Mouse (Mus musculus) CH12F3 (cell line): Measurements from ENCODE around the gene B830017H08Rik.

Experiments
- in situ Hi-C: fragments of 300-500 bp; cut with MboI; formaldehyde crosslinking; loops from 2 replicates; pipeline ENCODE4 v1.14.3; 2020; ENCODE audit warnings: low sequenced_read_pairs

Gene B830017H08Rik

DNA sequence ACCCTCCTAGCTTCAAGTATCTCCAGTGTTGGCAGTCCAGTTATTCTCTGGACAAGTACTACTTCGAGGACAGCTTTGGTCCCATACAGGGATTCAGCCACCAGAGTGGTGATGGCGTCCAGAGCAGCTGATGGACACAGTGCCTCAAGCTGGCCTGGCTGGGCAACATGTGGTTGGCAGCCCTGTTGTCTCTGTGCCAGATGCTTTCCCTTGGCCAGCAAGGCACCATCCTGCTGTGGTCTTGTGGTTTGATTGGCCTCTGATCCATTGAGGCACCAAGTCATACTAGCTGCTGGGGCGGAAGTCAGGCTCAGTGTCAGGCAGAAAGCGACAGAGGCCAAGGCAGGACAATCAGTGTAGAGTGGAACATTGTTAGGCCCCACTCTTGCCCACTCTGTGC lies 23.8 kb upstream of the B830017H08Rik start:
- in situ Hi-C loops, result no loop called here

DNA sequence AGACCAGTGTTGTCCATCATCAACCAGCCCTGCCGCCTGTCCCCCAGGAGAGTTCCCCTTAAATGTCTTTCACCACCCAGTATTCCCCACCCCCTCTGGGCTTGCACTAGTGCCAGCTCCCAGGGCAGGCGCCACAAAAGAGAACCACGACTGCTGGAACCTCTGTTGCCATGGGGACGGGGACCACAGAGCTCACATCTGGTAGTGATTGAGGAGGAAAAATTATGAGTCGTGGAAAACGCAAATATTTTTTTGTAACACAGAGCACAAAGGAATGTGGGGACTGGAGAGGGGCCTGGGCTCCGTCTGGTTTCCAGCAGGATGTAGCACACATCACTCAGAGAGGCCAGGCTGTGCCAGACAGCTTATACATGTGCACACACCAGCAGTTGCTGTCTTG lies 23.2 kb upstream of the B830017H08Rik start:
- in situ Hi-C loops, result no loop called here

DNA sequence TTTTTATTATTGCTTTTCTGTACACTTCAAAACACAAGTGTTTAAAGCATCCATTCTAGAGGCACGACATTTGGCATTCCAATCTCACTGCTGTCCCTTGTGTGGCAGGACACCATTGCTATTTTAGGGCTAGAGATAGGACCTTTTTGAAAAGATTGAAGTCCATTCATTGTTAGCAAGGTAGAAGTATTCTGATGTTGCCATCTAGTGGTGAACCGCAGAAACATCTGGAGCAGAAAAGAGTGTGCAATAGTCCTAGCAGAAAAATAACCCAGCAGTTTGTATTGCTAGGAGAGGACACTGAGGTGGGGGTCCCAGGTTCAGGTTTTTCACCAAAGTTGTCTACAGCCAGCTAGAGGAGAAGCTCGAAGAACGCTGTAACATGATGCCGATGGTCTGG lies 20.8 kb upstream of the B830017H08Rik start:
- in situ Hi-C loops, result no loop called here

DNA sequence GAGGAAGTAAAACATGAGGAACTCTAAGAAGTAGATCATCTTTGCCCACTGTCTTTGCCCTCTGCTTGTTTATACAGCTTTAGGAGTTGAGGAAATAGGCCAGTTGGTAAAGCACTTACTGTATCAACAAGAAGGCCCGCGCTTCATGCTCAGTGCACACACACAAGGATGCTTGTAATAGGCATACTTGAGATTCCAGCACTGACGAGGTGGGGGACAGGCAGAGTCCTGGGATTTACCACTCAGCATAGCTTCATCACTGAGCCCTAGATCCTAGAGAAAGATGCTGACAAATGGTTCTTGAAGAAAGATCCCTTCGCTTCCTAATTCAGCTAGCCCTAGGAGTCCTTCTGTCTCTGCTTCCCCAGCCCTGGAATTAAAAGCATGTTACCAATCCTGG lies 19.7 kb upstream of the B830017H08Rik start:
- in situ Hi-C loops, result no loop called here

DNA sequence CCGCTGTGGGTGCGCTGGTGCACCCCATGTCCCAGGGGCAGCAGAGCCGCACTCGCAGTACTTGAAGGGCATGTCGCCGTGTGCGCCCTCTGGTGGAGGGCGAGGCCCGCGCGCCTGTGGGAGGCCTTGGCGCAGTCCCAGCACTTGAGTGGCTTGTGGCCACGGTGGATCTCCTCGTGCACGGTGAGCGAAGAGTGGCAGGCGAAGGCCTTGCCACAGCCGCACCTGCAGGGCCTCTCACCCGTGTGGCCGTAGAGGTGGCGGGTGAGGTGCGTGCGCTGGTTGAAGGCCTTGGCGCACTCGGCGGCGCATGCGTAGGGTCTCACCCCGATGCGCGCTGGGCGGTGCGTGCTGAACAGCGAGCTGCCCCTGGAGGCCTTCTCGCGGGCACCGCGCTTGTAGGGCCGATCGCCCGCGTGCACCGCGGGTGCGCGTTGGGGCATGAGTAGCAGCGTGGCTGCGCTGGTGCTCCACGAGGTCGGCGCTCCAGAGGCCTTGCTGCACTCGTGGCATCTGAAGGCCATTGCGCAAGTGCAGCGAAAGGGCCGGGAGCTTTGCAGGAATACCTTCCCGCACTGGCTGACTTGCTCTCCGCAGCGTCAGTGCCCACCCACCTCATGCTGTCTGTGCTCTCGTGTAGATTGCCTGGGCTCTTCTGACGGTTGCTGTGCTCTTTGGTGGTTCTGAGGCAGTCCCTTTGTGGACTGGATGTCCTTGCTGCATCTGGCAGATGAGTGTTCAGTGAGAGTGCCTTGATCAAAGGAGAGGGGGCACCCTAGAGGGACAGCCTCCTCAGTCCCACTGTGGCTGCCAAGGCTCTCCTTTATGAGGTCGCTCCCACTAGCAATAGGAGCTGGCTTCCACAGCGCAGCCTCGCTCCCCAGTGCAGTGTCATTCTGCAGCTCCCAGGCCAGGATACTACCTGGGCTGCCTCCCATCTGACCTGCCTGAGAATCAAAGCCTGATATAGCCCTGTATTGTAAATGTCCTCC lies 17.2 kb upstream of the B830017H08Rik start:
- in situ Hi-C loops, result no loop called here

DNA sequence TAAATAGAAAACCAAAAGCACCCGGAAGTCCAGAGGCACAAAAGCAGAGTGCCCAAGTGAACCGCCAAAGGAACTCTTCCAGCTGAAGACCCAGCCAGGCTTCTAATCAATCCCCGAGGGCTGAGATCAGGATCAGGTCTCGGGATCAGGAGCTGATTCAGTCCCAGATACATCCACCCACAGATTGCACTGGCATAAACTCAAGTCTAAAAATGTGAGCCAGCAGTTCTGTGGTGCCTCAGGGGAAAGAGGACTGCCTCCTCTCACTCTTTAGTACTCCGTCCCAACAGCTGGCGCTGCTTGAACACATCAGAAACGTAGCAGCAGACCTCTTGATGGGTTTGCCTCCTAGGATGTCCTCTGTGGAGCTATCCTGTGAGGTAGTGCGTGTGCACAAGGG lies 16.4 kb upstream of the B830017H08Rik start:
- in situ Hi-C loops, result no loop called here

DNA sequence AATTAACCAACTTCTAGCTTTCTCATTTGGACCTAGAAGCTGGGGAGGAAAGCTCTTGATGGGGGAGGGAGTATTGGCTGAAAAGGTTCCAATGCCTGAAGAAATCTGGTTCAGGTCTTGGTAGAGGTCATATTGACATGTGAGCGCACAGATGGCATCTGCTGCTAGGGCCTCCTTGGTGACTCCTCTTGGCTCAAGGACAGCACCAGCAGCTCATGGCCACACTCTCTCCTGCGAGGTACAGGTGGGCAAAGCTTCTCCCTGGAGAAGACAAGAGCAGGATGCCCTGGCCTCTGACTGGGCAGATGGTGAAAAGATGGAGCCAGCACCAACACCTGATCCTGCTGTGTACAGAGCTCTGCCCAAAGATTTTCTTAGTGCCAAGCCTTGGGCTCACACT lies 6.4 kb upstream of the B830017H08Rik start:
- in situ Hi-C loops, result no loop called here

DNA sequence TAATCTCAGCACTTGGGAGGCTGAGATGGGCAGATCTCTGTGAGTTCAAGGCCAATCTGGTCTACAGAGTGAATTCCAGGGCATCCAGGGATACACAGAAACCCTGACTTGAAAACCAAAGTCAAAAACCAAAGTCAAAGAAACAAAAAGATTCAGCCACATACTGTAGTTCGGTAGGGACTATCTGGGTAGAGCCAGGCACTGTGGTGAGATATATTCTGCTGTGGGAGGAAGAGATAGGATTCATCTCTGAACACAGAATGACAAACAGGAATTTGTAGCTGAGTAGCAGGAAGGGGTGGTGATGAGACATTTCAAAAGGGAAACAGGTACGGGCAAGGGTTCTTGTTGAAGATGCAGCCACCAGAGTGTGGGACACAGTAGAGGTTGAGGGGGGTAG lies 4.7 kb upstream of the B830017H08Rik start:
- in situ Hi-C loops, result no loop called here

DNA sequence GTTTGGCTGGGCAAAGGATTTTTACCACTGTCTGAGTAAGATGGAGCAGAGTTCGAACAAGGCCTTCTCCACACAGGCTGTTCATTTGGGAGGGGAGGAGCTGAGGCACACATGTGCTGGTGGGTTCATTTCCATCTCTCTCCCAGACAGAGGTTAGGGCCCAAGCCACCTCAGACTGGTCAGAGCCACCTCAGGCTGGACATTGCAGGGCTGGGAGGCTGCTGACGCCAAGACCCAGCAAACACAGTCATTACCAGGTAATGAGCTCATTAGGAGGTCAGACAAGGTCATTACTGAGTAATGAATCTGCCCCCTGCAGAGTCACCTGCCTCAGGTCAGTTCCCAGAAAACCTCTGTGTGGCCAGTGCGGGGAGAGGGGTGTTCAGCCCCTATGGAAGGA lies 4.1 kb upstream of the B830017H08Rik start:
- in situ Hi-C loops, result no loop called here

DNA sequence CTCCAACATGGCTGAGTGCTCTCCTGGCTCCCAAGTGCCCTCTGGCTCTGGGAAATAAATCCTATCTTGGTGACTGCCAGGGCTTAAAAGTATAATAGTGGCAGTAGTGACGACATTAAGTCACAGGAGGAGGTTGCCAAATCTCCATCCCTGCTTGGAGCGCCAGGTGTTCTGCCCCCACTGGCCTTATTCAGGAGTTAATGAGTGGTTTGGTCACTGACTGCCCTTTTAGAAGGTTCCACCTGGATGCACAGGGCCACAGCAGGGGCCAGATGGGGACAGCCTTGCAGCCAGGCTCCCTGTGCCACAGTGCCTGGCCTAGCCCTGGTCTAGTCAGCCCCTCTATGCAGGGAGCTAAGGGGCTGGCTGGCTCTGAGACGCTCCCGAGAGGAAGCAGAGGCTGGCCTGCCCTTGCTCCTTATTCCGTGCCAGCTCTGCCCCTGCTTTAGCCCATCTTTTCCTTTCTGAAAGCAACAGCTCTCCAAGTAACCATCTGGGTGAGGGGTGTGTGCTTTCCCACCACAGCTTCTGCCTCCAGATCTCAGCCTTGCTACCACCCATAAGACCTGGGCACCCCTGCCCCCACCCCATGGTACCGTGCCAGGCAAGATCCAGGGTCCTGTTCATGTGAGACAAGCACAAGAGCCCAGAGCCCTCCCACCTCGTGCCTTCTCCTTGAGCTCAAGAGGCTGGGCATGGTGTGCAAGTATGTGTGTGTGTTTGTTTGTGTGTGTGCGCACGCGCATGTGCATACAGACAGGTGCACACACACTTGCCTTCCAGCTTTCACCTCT lies 2.3 kb upstream of the B830017H08Rik start:
- in situ Hi-C loops, result no loop called here

DNA sequence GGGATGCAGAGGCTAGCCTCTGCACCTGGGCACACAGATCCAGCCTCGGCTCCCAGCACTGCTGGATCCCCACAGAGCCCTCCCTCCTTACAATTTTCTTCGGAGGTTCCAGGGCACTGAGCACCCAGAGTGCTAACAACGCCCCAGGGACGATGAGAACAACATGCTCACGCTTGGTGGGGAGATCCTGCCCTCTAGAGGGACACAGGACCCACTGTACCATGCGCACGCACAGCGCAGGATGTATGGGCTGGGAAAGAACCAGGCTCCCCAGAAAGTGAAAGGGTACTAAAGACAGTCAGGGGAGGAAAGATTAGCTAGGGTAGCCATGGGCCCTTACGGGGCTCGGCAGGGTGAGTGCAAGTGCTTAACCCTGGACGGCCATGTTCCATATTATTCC lies 1.1 kb upstream of the B830017H08Rik start:
- in situ Hi-C loops, result no loop called here

DNA sequence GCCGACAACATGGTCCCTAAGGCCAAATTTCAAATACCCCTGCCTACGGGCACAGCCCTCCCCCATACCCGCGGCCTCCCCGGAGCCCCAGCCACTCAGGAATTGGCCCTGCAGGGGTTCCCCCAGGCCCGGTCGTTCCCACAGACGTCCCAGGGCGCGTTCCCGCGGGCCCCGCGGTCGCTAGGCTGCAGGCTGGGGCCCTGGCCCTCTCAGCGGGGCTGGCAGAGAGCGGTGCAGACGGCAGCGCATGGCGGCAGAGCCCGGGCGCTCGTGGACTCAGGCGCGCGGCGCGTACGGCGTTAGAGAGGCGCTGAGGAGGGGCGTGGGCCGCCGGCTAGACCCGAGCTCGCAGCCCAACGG lies 380 bp downstream of the B830017H08Rik start:
- in situ Hi-C loops, result no loop called here

DNA sequence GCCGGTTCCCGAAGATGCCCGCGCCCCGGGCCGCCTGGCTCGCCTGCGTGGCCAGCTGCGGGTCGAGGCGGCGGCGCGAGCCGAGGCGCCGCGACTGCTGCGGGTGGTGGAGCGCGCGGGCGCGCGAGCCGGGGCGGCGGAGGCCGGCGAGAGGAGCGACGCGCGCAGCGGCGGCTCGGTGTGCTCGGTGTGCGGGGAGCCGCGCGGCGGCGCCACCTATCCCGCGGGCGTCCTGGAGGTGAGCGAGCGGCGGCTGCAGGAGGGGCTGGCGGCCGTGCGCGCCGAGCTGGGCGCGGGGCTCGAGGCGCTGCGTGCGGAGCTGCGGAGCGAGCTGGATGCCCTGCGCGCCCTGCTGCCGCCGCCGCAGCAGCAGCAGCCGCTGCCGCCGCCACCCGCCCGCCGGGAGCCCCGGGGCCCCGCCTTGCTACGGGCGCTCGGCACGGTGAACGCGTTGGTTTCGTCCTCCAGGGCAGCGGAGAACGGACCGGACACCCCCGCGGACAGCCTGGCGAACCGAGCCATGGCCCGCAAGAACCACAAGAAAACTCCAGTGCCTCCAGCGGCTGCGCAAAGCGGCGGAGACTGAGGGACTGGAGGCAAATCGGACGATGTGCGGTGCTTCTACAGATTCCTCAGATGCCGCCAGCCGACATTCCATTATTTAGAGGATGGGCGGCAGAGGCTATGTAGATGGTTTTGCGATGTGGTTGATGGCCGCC lies 919 bp downstream of the B830017H08Rik start:
- in situ Hi-C loops, result no loop called here

DNA sequence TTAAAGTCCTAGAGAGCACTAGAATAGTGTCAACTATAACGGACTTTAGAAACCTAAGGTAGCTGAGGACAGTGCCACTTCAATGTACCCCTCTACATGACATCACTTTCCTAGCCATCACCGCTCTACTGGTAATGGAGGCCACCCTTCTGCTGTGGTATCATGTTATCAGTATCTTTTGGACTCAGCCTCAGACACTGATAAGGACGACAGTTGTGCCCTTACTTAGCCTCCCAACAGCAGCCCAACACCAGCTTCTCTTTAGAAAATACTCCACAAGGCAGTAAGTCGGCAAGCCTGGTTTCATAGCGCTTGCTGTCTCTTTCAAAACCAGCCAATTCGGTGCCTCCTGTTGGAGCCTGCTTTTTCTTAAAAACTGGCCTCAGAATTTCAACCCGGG lies 1.6 kb downstream of the B830017H08Rik start:
- in situ Hi-C loops, result no loop called here

DNA sequence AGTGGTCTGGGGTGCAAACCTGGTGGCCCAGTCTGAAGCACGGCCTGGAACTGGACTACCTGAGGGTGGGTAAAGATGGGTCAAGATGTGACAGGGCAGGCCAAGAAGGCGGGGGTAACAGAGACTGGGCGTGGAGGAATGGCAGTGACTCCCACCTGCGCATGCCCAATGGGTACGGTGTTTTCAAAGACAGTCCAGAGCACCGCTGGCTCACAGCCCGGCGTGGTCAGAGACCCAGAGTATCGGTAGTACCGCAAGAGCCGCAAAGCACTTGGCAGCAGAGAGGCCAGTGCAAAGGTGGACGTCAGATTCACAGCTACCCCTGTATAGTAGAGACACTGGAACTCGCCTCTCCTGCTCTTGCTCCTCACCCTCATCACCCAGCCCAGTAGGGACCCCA lies 2.6 kb downstream of the B830017H08Rik start:
- in situ Hi-C loops, result no loop called here

DNA sequence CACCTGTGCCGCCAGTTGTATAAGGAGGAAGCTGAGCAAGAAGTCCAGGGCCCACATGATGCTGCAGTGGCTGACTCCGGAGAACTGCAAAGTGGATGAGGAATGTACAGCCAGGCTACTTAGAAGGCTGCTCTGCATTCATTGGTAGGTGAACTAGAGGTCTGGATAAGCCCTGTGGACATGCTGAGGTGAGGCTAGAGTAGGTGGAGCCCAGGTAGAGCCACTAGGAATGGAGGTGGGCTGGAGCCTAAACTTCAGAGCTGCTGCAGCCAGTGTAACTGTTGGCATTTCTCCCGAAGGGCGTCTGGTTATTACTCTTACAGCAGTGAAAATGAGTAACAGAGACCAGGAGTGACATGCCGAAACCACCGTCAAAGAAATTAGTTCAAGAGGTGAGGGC lies 5.1 kb downstream of the B830017H08Rik start, which contains the start of gene Car15:
Car15 (minus strand) TSS at position 314 of the 400 bp plus-strand sequence.
- in situ Hi-C loops, result no loop called here

DNA sequence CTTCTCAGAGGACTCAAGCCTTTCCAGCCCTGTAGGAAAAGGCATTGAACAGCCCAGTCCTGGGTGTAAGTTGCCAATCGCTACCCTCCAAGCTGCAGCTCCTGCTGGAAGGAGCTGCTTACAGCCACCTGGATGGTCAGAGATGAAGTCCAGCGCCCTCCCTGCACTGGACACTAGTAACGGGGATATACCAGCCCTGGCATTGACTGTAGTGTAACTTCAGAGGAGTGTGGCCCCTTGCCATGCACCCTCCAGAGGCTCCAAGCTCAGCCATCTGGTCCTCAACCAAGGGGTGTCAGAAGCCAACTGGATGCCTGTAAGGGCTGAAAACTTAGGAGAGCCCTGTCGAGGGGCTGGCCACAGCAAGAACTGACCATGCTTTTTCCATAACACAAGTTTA lies 7.1 kb downstream of the B830017H08Rik start:
- in situ Hi-C loops, result no loop called here

DNA sequence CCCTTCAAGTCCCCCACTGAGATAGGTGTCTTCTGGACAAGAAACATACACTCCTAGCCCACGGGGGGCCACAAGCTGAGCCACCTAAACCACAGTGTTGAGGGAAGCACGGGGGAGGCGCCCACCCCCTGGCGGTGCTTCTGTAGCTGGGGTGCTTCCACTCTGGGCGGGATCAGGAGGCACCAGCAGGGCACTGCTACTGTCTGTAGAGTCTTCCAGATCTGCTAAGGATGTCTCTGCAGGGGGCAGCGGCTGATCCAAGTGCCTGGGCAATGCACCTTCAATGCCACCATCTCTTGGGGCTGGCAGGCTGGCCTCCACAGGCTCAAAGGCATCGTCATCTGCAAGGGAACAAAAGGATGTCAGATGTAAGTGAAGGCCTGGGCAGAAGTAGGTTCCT lies 9.5 kb downstream of the B830017H08Rik start:
- in situ Hi-C loops, result no loop called here

DNA sequence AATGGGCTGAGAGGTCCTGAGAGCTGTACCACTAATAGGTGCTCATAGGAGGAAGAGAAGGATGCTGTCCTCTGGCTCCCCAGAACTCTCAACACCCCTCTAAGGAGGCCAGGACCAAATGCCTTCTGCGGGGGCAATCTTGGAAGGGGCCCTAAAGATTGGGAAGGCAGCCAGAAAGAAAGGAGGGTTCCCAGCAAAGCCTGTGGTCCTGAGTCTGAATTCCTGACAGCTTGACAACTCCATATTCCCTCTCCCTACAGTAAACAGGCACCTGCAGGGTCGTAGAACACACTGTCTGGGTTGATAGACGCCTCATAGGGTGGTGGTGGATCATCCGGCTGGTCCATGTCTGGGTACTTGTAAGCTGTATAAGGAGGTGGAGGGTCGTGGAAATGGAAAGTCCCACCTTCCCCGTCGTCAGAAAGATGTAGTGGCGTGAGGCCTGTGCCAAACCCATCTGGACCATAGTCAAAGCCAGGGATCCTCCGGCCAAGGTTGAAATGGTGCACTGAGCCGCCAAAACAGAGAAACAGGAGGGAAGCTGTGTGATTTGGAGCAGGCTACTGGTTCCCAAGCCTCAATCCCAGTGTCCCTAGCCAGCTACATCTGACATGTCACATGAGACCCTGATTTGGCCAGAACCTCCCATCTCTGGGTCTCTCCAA lies 10.9 kb downstream of the B830017H08Rik start:
- in situ Hi-C loops, result no loop called here

DNA sequence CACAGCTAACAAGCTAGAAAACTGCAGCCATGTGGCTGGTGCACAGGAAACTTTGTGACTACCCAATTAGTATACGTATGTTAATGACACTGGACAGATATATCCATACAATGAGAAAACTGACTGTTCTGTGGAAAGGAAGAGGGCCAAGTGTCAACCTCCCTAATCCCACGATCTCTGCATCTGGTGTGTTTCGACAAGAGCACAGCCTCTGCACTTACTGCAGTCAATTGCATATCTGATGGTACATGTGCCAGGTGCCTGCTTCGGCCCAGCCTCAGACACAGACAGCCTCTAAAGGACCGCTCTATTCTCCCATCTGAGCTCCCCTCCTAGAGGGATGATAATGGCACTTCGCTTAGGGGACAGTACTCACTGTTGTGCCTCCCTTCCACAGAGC lies 15.5 kb downstream of the B830017H08Rik start:
- in situ Hi-C loops, result no loop called here

DNA sequence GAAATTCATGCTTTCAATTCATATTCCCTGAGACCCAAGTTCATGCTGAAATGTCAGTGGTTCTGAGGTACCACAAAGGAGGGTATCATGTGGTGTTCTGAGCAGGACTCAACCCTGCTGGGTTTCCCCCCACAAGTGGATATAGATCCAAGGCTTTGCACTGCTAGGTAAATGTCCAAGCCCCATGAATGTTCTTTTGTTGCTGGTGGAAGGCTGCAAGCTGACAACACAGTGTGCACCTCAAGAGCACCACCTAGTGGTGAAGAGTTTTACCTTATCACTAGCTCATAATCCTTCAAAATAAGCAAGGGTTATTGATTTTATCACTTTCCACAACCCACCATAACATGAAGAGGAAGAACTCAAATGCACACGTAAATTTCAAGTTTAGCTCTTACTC lies 16.0 kb downstream of the B830017H08Rik start:
- in situ Hi-C loops, result no loop called here
